Mouse (Mus musculus) heart, postnatal 0 days (tissue): ENCODE measurements at regions not wholly inside any gene's neighbourhood (a gene's known extent, or its start where the extent isn't known, plus 50 kb on each side); places are given as distances from the start of the nearest gene placed in this dataset.

Experiments used
- ATAC-seq: fragments of 200-750 bp; cut with Nextera tagmentation; 2 replicates; pipeline ENCODE4 v1.8.0; 2017; ENCODE audit warnings: low read depth, moderate number of reproducible peaks, moderate library complexity; ENCODE audit not compliant: insufficient read depth
- DNase-seq: peaks from one replicate; pipeline ENCODE4 v3.0.0-alpha.2; 2016; ENCODE audit warnings: low spot score
- H3K27ac ChIP-seq: fragments of 300-500 bp; sonication (generic); 2 replicates; pipeline ENCODE4 v1.5.1; 2014; ENCODE audit warnings: low read depth, mild to moderate bottlenecking
- H3K27me3 ChIP-seq: fragments of 300-500 bp; sonication (generic); 2 replicates; pipeline ENCODE4 v1.6.1; 2014; ENCODE audit warnings: low read length, mixed read lengths; ENCODE audit not compliant: control insufficient read depth, insufficient read depth
- H3K36me3 ChIP-seq: fragments of 300-500 bp; sonication (generic); replicated peaks from 2 replicates; pipeline ENCODE4 v1.6.1; 2014; ENCODE audit warnings: low read length, mixed read lengths; ENCODE audit not compliant: control insufficient read depth, insufficient read depth
- H3K4me1 ChIP-seq: fragments of 300-500 bp; sonication (generic); 2 replicates; pipeline ENCODE4 v1.6.1; 2014; ENCODE audit warnings: antibody characterized with exemption; ENCODE audit not compliant: control insufficient read depth, insufficient read depth
- H3K4me2 ChIP-seq: fragments of 300-500 bp; sonication (generic); 2 replicates; pipeline ENCODE4 v1.6.1; 2014; ENCODE audit warnings: low read depth, mild to moderate bottlenecking, low read length, moderate library complexity
- H3K4me3 ChIP-seq: fragments of 300-500 bp; sonication (generic); 2 replicates; pipeline ENCODE4 v1.5.1; 2014; ENCODE audit warnings: low read depth, low read length
- H3K9ac ChIP-seq: fragments of 300-500 bp; sonication (generic); replicated peaks from 2 replicates; pipeline ENCODE4 v1.6.1; 2014; ENCODE audit warnings: low read depth, low read length, mixed read lengths
- H3K9me3 ChIP-seq: fragments of 300-500 bp; sonication (generic); replicated peaks from 2 replicates; pipeline ENCODE4 v1.6.1; 2016; ENCODE audit warnings: low read length; ENCODE audit not compliant: control insufficient read depth
- CTCF ChIP-seq: IDR thresholded peaks from 2 replicates; pipeline ENCODE4 v1.5.1; 2016; ENCODE audit warnings: antibody characterized with exemption, control low read depth, low read depth
- EP300 ChIP-seq: IDR thresholded peaks from 2 replicates; pipeline ENCODE4 v1.6.1; 2016; ENCODE audit warnings: antibody characterized with exemption, low read depth
- WGBS: fragments of 180-500 bp; shearing (Covaris S2); extraction: QIAGEN DNeasy Blood & Tissue Kit; methylation state at CpG from one replicate; pipeline ENCODE4 v1.1.7; 2014; 5-methylcytosine and 5-hydroxymethylcytosine counted together

DNA sequence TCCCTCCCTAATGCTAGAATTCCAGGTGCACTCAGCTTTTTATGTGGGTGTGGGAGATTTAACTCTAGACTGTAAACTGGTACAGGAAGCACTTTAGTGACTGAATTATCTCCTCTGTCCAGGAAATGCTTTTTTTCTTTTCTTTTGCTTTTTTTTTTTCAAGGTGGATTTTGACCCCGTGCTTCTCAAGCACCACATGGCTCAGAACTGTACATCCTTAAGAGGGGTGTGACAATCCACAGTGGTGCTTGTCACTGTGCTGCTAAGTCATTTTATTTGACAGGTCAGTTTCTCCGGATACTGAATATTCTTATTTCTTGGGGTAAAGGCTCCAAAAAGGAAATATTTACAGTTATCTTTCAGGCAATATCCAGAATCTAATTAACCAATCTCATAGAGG is 472.0 kb downstream of the Hsfy2 start:
- no peaks in the 10 kb centered on the region for H3K4me1 ChIP-seq
- no peak overlapping the region for H3K27ac ChIP-seq
- H3K4me2 ChIP-seq = no peak overlapping the region
- TF ChIP-seq EP300 (no peak), CTCF (no peak)
- H3K27me3 ChIP-seq = no peaks in the 10 kb centered on the region
- ATAC-seq = no peak
- no peaks in the 10 kb centered on the region for H3K9me3 ChIP-seq
- DNase-seq = no peak
- H3K36me3 ChIP-seq = no peaks in the 10 kb centered on the region
- no peak overlapping the region for H3K4me3 ChIP-seq
- WGBS = 62% methylated on average over 2 of the region's 2 CpGs
- no peak overlapping the region for H3K9ac ChIP-seq

DNA sequence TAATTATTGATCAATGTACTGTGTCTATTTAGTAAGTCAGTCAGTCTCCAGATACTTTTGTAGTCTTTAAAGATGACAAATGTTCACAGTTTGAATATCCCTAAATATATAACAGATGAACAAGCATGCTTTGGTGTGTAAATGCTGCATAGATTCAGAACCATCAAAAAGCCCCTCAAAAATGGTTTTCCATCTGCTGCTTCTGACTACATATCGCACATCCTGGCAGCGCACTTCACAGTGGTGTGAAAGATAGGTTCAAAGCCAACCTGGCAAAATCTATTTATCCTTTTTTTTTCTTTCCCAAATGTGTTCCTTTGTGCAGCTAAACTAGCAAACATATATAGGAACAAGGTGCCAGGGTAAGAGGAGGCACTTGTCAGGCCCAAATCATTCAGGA is 472.9 kb downstream of the Hsfy2 start:
- WGBS = 95% methylated on average over 2 of the region's 2 CpGs
- no peaks in the 10 kb centered on the region for H3K4me1 ChIP-seq
- ATAC-seq (no peak), DNase-seq (no peak)
- TF ChIP-seq CTCF (no peak), EP300 (no peak)
- no peaks in the 10 kb centered on the region for H3K27me3 ChIP-seq
- no peaks in the 10 kb centered on the region for H3K36me3 ChIP-seq
- no peak overlapping the region for H3K27ac ChIP-seq
- no peak overlapping the region for H3K4me3 ChIP-seq
- H3K4me2 ChIP-seq = no peak overlapping the region
- no peak overlapping the region for H3K9ac ChIP-seq
- H3K9me3 ChIP-seq = no peaks in the 10 kb centered on the region

DNA sequence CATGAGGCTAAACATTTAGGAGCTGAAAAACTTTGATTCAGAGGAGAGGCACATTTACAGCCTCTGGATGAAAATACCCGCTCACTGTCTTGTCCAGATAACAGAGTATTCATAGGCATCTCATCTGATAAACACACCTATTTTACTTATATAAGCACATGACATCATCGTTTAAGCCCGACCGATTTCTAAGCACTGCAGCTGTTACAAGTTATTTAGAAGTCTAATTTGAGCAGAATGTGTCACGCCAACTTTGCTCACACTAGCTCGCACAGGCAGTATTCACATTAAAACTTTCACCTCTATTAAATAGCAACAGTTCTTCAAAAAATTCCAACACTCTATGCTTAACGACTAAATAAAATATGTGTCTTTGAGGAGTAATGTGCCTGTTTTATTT is 506.3 kb downstream of the Hsfy2 start:
- DNase-seq (no peak), ATAC-seq (no peak)
- Histone ChIP-seq H3K9ac (no peak overlapping the region), H3K27ac (no peak overlapping the region), H3K9me3 (no peaks in the 10 kb centered on the region), H3K27me3 (no peaks in the 10 kb centered on the region), H3K4me3 (no peak overlapping the region), H3K36me3 (no peaks in the 10 kb centered on the region), H3K4me2 (no peak overlapping the region), H3K4me1 (no peaks in the 10 kb centered on the region)
- no peak for TF ChIP-seq EP300
- WGBS = 72% methylated on average over 7 of the region's 7 CpGs

DNA sequence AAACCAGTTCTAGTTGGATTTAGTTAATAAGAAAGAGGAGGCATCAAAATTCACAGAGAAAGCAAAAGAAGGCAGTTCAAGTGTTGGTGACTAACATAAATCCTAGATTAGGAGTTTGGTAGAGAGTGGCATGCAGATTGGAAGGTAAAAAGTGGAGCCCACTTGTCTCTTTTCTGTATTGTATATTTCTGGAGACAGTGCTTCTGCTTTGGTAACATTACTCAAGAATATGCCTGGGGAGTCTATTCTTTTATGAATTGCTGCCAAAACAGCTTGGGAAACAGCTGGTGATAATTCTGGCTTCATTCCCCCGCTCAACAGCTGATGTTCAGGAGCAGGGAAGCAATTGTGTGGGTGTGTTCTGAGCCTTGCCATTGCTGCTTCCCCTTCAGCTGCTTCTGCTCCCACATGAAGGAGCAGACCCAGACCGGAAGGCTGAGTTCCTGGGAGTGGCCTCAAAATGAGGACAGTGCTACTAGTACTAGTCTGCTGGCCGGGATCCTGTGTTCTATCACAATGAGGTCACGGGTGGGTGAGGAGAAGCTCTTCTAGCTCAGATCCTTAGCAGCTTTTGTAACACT is 547.9 kb downstream of the Hsfy2 start:
- no peaks in the 10 kb centered on the region for H3K4me1 ChIP-seq
- WGBS = 37% methylated on average over 4 of the region's 4 CpGs
- peak; percentile 61 for DNase-seq
- TF ChIP-seq CTCF = no peak
- no peak; the same call in none of the 2 replicates for TF ChIP-seq EP300
- peak; percentile 84 for ATAC-seq
- no peak overlapping the region for H3K27ac ChIP-seq
- H3K9ac ChIP-seq = no peak overlapping the region
- H3K4me2 ChIP-seq = no peak overlapping the region
- H3K27me3 ChIP-seq = no peaks in the 10 kb centered on the region
- no peak overlapping the region for H3K4me3 ChIP-seq
- no peaks in the 10 kb centered on the region for H3K36me3 ChIP-seq
- no peaks in the 10 kb centered on the region for H3K9me3 ChIP-seq

DNA sequence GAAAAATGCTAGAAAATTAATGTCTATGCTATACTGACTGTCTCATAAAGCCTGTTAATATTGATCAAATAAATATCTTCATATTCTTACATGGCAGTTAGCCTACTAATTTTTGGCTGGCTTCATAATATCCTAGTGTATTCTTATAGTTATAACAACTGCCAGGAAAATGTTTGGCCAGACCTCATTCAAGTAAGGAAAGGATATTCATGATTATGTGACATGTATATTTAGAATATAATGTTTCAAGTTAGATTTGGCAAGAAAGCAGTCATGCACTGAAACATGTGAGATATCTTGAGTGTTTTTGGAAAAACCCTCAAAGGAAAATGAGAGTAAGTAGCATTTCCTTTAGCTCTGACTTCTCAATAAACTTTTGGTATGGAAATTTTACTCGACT is 548.9 kb downstream of the Hsfy2 start:
- ATAC-seq (no peak), DNase-seq (no peak)
- Histone ChIP-seq H3K9ac (no peak overlapping the region), H3K4me3 (no peak overlapping the region), H3K36me3 (no peaks in the 10 kb centered on the region), H3K27me3 (no peaks in the 10 kb centered on the region), H3K4me1 (no peaks in the 10 kb centered on the region), H3K4me2 (no peak overlapping the region), H3K9me3 (no peaks in the 10 kb centered on the region), H3K27ac (no peak overlapping the region)
- TF ChIP-seq EP300 = no peak
- TF ChIP-seq CTCF = no peak
- 31% methylated on average over 1 of the region's 1 CpGs for WGBS

DNA sequence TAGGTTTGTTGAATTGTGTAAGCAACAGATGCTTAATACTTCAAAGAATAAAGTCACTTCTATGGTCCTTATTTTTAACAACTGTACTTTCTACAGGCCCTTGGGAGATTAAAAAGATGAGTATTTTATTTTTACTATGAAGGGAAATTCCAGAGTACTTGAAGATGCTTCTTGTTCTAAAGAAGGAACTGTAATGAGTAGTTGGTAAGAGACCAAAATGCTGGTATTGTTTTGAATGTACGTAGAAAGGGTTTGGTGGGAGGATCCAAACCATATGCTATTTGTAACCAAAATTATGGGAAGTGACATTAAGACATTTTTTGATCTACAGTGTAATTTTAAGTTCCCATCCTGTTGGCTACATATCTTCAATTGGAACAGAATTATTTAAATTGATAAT is 560.5 kb downstream of the Hsfy2 start:
- Histone ChIP-seq H3K9ac (no peak overlapping the region), H3K4me2 (no peak overlapping the region), H3K4me1 (no peaks in the 10 kb centered on the region), H3K4me3 (no peak overlapping the region), H3K9me3 (no peaks in the 10 kb centered on the region), H3K36me3 (no peaks in the 10 kb centered on the region), H3K27ac (no peak overlapping the region), H3K27me3 (no peaks in the 10 kb centered on the region)
- no peak for TF ChIP-seq CTCF
- no peak for TF ChIP-seq EP300
- DNase-seq (no peak), ATAC-seq (no peak)
- 66% methylated on average over 1 of the region's 1 CpGs for WGBS
